Mouse (Mus musculus) 3134 (cell line): ENCODE measurements around the gene Dcaf15.

ENCODE experiments used
- DNase-seq: peaks from one replicate; pipeline ENCODE4 v3.0.0-alpha.2; 2011; ENCODE audit warnings: low spot score; ENCODE audit not compliant: insufficient read length; ENCODE audit errors: extremely low read depth

Gene Dcaf15

DNA sequence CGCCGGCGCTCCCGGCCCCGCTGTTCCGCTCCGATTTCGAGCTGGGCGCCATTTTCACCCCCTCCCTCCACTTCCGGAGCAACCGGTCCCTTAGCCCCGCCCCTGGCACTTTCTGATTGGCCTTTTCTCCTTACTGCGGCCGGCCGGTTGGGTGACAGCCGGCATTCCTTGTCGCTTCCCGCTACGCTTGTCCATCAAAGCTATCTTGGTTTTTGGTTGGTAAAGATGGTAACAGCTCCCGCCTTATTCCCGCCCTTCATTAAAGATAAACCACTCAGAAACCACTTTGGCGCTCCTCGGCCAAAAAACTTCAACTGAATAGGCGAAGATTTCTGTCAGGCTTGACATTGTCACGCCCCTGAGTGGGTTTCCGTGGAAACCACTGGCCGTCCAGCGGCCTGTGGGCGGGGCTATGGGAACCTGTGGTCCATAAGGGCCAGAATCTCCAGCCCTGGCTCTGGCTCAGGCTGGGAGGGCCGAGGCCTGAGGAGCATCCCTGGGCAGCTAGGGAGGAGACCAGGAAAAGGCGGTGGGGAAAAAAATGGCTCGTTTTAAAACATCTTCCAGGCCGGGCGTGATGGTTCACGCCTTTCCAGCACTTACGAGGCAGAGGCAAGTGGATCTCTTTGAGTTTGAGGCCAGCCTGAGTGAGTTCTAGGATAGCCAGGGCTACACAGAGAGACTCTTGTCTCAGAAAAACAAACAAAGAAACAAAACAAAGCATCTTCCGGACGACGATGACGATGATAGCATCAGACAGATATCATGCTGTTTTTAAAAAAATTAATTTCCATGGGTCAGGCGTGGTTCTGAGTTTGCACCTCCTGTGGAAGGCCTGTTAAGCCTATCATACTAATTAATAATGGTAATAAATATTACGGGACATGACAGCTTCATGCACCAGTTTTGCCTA is at the start of gene Dcaf15:
Dcaf15 (minus strand) TSS at position 72 of the 913 bp plus-strand sequence.
- DNase-seq: peak; percentile 97

DNA sequence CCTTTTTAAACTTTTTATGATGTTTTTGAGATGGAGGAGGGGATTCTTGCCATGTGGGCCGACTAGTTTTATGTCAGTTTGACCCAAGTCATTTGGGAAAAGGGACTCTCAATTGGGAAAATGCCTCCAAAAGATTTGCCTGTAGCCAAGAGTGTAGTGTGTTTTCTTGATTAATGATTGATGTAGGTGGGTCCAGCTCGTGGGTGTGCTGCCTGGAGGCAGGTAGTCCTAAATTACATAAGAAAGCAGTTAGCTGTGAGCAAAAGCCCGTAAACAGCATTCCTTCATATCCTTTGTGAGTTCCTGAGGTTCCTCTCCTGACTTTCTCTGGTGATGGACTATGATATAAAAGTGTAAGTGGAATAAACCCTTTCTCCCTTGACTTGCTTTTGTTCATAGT is 44.6 kb upstream of the Dcaf15 start:
- DNase-seq: no peak

DNA sequence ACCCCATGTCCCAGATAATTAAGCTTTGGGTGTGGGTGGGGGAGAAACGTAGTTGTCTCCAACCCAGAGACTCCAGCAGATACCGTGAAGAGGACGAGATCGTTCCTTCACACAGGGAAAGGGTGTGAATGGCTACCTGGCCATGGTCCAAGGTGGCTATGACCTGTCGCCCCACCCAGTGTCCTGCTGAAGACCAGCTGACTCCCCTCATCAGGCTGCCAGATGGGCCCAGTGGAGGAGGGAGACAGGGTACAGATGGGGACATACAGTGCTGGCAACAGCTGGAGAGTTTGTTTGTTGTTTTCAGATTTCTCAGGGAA is 43.9 kb upstream of the Dcaf15 start:
- no peak for DNase-seq

- peak; percentile 84 for DNase-seq
Measured at GRCm38 (mm10) chr8:84147769-84148530, 43.4 kb upstream of the Dcaf15 start, which contains the start of the genes Cc2d1a and 4930432K21Rik. Gene Cc2d1a (minus strand): TSS chr8:84147936. Gene 4930432K21Rik (plus strand): TSS chr8:84148025.

DNA sequence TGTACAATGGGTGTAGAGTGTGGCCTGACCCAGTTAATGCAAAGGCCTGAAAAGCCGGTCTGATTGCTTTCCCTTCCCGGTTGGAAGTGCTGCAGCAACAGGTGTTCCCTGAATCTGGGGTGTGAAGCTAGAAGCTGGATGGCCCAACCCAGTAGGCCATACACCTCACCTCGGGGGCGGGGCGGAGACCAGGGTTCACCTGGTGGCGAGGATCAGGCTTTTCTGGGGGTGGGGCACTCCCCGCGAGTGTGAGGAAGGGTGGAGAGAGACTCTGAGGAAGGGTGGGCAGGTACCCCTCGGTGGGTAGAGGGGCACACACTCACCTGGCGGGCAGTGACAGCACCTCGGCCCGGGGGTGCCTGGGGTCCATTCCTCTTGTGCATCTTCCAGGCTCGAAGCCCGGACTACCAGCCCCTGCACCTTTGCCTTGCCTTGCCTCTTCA is 42.8 kb upstream of the Dcaf15 start:
- no peak for DNase-seq

GRCm38 (mm10) chr8:84144636-84145245 is 40.2 kb upstream of the Dcaf15 start:
- no peak for DNase-seq

- no peak for DNase-seq
Measured at GRCm38 (mm10) chr8:84140838-84141237, 36.3 kb upstream of the Dcaf15 start.

GRCm38 (mm10) chr8:84137848-84138247 is 33.3 kb upstream of the Dcaf15 start:
- no peak for DNase-seq

- DNase-seq: no peak
Measured at GRCm38 (mm10) chr8:84132225-84132624, 27.7 kb upstream of the Dcaf15 start.

GRCm38 (mm10) chr8:84130806-84131205 is 26.2 kb upstream of the Dcaf15 start:
- no peak for DNase-seq

DNA sequence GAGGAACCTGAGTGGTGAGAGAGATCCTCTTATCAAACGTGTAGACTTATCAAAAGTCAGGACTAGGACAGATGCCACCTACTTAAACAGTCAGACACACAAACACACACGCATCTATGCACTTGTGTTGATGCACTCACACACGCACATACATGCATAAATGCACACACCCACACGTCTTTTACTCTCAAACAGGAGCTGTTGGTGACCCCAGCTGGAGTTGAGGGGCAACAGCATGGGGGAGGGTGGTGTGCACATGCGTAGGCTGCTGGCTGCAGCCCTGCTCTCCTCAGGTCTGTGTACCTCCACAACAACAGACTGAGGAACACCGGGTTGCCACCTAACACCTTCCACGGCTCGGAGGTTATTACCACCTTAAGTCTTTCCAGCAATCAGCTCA is 23.7 kb upstream of the Dcaf15 start:
- no peak for DNase-seq

- DNase-seq: peak; percentile 68
Measured at GRCm38 (mm10) chr8:84127202-84127901, 22.8 kb upstream of the Dcaf15 start.

DNA sequence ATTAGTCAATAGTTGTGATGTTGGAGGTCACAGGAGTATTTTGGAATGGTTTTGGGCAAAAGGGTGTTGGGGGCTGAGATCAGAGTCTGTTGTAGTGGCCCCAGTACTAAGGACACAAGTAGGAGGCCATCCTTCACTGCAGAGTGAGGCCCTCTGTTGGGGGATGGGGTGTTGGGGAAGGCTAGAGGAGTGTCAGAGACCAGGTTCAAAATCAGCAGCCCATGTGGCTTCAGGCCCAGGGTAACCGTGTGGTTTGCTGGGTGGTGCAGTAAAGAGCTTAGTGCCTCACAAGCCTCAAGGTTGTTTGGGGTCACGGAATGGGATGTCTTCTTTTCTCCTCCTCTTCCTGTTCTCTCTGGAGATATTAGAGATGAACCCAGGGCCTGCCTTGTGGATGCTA is 22.2 kb upstream of the Dcaf15 start:
- DNase-seq: no peak

DNA sequence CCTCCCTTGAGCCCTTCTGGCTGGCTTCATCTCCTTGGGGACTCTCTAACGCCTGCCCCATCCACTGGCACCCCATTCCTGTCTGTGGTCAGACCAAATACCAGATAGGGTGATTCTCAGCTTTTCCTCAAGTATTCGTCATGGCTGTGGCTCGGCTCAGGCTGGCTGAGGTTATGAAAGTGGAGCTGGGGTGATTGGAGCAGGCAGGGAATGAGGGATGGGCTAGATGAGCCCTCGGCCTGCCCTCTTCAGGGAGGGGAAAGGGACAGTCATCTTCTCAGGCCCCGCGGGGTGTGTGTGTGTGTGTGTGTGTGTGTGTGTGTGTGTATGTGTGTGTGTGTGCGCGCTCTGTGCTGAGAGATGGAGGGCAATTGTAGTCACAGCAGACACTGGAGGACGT is 21.1 kb upstream of the Dcaf15 start, which contains the start of gene Podnl1:
Podnl1 (plus strand) TSS at position 334 of the 400 bp plus-strand sequence.
- DNase-seq: peak; percentile 86

DNA sequence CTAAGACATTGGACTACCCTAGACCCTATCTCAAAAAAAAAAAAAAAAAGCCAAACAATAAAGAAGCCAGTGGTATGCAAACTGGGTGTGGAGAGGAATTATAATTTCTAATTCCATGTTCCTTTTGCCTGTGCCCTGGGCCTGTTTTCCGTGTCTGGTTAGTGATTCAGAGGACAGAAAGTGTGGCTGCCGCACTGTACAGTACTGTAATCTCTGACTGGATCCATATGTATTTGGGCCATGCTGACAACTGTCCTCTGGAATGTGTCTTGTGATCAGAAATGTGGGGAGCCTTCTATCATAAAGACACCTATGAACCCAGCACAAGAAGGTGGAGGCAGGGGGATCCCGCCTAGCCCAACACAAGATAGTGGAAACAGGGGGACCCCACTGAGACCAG is 17.6 kb upstream of the Dcaf15 start:
- DNase-seq: no peak

GRCm38 (mm10) chr8:84115646-84116045 is 11.1 kb upstream of the Dcaf15 start:
- DNase-seq: no peak

DNA sequence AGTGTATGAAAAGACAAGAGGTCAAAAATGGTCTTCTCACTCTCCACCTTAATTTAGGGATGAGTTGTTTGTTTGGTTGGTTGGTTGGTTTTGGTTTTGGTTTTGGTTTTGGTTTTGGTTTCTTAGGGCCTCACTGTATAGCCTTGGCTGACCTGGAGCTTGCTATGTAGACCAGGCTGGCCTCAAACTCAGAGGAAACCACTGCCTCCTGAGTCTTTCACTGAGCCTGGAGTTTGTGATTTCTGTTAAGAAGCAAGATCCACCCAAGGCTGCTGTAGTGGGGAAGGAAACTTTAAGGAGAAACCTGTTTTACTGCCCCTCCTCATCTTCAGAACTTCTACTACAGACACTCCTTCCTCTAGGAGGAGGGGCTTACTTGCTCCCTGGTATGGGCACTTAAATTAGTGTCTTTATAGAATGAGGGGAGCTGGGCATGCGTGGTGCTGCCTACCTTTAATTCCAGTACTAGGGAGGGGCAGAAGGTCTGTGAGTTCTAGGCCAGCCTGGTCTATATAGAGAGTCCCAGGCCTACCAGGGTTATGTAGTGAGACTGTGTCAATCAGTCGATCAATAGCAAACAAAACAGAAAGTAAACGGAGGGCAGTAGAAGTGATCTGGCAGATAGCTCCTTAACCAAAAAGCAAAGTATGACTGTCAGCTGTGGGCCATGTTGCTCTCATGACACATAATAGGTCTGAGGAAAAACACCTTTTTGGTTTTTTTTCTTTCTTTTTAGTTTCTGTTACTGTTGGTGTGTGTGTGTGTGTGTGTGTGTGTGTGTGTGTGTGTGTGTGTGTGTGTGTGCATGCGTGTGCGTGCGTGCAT is 1.9 kb upstream of the Dcaf15 start:
- no peak for DNase-seq

- no peak for DNase-seq
Measured at GRCm38 (mm10) chr8:84105676-84106075, 1.1 kb upstream of the Dcaf15 start.

GRCm38 (mm10) chr8:84104221-84104620 is 347 bp downstream of the Dcaf15 start:
- DNase-seq: peak; percentile 63

DNA sequence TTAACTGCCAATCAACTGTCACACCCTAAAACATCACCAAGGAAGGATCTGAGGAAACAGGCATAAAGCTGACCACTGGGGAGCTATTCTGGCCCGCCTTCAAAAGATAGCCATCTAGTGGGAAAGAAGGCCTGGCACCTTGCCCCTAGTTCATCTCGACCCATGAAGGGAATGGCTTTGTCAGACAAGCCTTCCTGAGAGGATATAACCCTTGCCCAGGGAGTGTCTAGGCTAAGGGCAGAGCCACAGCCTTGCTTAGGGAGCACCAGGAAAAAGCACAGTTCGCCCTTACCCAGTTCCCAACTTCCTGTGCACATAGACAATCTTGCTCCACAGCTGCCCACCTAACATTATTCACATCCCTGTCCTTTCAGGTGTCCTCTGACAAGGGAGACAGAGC is 967 bp downstream of the Dcaf15 start:
- no peak for DNase-seq
